Mouse (Mus musculus): ENCODE data around the gene Icam2.
"Not testable (repeated sequence)": the region's sequence is repeated elsewhere in the genome, so short reads cannot be mapped to it uniquely, and the experiment has no call there.

The Icam2 gene

GRCm38 (mm10) chr11:106339323-106339722 is 48.6 kb downstream of the Icam2 start:
- DNase-seq: not testable (repeated sequence)

DNA sequence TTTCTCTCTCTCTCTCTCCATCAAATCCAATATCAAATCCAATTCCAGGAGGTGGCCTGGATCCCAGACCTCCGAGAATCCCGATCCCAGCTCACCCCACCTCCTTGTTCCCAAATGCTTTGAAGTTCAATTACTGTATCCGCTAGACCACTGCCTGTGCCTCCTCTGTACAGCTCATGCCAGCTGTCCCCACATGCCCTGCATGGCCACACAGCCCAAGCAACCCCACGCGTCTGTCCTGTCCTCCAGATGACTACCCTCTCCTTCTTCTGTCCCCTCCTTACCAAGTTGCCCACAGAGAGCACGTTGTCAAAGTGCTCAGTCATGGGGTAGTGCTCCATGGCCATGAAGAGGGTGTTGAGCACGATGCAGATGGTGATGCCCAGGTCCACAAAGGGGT is 49.0 kb downstream of the Icam2 start:
- no peak for DNase-seq

DNA sequence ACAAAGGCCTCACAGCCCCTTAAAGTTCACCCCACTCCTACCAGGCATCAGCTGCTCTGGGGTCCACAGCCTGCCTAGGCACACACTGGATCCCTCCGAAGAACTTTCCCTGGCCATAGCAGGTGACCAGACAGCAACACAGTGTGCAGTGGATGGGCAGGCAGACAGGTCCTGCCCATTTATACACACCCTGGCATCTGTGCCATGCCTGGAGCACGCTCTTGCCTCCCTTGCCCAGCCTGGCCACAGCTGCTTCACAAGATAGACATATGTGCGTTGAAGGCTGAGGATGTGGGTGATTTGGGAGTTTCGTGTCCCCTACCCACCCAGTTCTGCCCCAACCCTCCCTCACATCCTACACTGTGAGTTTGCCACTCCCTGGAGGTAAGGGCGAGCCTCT is 49.8 kb downstream of the Icam2 start:
- no peak for DNase-seq

- DNase-seq: no peak
These were observed 53.8 kb downstream of the Icam2 start for GRCm38 (mm10) chr11:106334066-106334465.

DNA sequence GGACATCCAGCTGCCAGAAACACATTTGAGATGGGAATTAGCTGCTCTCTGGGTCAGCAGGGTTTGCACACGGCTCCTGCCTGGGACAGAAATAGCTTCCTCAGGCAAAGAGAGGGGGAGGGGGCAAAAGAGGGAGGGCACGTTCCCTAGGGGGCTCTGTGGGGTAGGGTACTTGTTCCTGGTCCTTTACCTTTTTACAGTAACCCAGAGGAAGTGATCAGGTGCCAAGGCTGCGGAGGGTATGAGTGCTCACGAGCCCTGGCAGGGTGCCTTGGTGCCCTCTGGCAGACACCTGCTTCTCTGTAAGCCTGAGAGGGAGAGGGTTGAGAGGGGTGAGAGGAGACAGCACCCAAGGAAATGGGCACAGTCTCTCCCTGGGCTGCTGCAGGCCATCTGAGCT is 55.4 kb downstream of the Icam2 start:
- peak; percentile 15 to 28 for DNase-seq

DNA sequence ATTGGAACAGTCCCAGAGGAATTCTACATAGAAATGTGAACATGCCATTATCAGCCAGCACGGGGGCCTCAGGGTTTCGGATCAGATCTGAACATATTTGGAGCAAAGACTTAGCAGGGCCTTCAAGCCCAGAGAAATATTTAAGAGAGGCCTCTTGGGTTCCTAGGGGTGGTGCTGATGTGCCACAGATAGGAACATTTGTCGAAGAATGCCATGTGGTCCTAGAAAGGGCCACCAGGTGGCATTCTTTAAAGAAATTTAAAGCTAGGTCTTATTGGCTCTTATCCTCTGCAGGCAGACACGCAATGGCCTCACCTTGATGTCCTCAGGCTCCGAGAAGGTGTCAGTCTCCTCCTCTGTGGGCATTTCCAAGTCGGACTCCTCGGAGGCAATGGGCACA is 58.2 kb downstream of the Icam2 start:
- peak; percentile 31 for DNase-seq

DNA sequence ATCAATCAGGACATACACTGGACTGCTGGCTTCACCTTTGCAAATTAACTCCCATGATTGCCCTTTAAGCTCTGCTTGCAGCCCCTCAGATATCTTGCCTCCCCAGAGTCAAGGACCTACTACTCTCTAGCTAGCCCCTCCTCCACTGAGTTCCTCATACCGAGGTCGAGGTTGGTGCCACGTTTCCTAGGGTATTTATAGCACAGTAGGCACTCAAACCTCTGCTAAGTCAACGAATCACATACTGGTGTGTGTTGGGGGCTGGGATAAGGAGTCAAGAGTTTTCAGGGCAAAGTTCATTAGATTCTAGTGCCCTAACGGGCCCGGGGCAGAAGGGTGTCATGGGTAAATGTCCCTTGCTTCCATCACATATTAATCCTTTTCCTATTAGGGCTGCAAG is 58.7 kb downstream of the Icam2 start:
- no peak for DNase-seq

DNA sequence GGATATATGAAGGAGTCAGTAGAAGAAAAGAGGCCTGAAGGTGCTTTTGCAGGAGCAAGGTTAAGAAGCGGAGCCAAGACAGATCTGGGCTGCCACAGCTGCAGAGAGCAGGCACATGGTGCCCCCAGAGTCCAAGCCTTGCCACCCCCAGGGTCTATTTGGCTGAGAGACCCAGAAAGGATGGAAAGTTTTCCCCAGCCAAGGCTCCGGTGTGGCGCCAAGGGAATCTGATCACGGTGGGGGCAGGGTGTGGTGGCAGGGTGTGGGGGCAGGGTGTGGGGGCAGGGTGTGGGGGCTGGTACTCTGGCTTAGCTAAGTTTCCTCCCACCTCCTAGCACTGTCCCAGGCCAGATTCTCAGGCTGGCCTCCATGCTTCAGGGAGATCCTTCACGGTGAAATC is 59.4 kb downstream of the Icam2 start:
- DNase-seq: no peak

Data from cerebellum, adult 18-20 months (tissue).